Mouse (Mus musculus) T-helper 17 cell (primary cell): ENCODE results near the gene Pde7b.

Experiments
- in situ Hi-C, 2 experiments: fragments of 300-600 bp; cut with MboI, MseI; formaldehyde crosslinking; loops; 1 replicate in 1 of 2; 2 replicates in 1 of 2; pipeline ENCODE4 v1.15.1; 2025; ENCODE audit warnings: high pct_unique_total_duplicates in 2 of 2

Gene Pde7b

DNA sequence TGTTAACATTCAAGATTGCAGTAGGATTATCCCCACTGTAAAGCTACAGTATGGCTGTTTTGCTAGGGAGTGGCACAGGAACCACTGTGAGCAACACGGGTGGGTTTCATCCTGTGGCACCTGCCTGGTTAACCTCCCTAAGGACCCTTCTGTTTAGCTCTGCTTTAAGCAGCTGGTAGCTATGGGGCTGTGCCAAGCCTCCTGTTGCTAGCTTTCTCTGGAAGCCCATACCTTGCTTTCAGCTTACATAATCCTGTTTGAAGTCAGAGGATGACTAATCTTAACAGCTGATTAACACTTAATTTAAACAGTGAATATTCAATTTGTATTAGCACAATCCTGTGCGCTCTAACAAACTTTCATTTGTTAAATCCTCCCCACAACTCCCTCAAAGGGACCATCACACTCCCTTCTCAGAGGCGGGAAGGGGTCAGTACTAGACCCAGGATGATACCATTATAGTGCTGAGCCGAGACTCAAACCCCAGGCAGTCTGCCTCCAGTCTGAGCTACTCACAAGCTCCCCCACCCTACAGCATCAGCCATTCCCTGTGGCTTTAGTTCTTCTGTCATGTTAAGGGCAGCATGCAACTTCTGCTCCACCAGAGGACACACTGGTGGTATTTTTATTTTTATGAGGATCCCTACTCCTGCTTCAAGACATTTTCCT is 362.3 kb downstream of the Pde7b start:
- in situ Hi-C loops: loop anchor here in 1 of 2 experiments (5.0 kb wide), 1 partner anchor 575 kb away; no protein-coding TSS in a partner anchor

DNA sequence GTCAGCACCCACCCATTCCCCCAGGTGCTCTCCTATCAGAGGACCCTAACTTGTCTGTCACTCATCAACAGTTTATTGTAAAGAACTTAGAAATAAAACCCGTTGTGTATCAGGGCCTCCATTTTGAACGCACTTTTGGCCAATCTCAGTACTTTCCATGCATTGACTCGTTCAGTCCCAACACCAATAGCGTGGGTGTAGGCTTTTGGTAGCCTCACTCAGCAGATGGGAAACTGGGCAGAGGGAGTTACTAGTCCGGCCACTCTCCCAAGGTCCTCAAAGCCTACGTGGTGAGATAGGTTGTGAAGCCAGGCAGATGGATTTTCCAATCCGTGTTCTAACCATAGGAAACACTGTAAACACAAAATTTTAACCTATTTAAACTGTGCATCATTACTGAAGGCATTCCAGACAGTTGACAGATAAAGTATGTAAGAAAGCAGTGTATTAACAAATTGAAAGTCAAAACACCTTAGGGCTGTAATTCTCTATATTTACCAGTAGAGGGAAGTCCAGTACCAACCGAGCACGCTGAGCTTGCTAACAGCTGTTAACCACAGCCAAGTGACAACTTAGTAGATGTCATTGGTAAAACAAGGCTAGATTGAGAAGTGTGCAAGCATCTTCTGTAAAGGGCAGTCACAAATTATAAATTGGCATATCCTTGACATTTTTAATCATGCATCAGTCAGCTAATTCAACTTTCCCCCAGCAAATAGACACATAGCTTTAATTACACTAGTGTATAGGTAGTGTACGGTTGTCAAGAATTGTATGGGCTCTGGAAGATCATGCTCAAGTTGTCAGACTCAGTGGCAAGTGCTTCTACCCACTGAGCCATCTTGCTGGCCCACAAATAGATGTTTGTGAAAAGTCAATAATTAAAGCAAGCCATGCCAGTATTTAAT is 363.1 kb downstream of the Pde7b start:
- in situ Hi-C loops: loop anchor here in 1 of 2 experiments (5.0 kb wide), 1 partner anchor 576 kb away; no protein-coding TSS in a partner anchor

DNA sequence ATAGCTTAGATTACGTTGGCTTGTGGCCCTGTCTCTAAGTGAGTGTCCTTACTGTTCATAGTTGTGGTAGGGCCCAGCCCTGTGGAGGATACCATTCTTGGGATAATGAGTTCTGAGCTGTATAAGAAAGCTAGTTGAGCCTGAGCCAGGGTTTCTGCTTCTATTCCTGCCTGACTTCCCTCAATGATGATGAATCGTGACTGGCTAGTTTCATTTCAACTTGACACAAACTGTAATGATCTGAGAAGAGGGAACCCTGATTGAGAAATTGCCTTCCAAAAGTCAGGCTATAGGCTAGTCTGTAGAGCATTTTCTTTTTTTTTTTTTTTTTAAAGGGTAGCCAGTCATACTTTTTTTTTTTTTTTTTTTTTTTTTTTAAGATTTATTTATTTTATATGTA is 376.0 kb downstream of the Pde7b start:
- in situ Hi-C loops: loop anchor here in 1 of 2 experiments (25.0 kb wide), 1 partner anchor 938 kb away; the partner anchor contains the start of gene Hbs1l
